Mouse (Mus musculus): ENCODE results near the gene Jph4.

Gene Jph4

GRCm38 (mm10) chr14:55094704-55095231 lies 22.0 kb downstream of the Jph4 start, which contains the start of gene Thtpa:
Gene Thtpa, plus strand, starts transcription at chr14:55094784.
- DNase-seq (ENCODE audit: low spot score): peak; percentile 69

GRCm38 (mm10) chr14:55093927-55094326 lies 22.8 kb downstream of the Jph4 start:
- DNase-seq (ENCODE audit: low spot score): peak; percentile 60

- DNase-seq (ENCODE audit: low spot score): peak; percentile 89
These were observed 24.6 kb downstream of the Jph4 start, which contains the start of gene Zfhx2 for GRCm38 (mm10) chr14:55092011-55092577. Gene Zfhx2, minus strand, starts transcription at chr14:55092324.

- DNase-seq (ENCODE audit: low spot score): no peak
These were observed 25.4 kb downstream of the Jph4 start for GRCm38 (mm10) chr14:55091209-55091865.

GRCm38 (mm10) chr14:55089199-55089947 lies 27.4 kb downstream of the Jph4 start:
- DNase-seq (ENCODE audit: low spot score): no peak

GRCm38 (mm10) chr14:55086009-55086514 lies 30.7 kb downstream of the Jph4 start:
- DNase-seq (ENCODE audit: low spot score): no peak

- DNase-seq (ENCODE audit: low spot score): no peak
These were observed 31.3 kb downstream of the Jph4 start for GRCm38 (mm10) chr14:55085324-55086008.

- no peak for DNase-seq (ENCODE audit: low spot score)
These were observed 33.3 kb downstream of the Jph4 start for GRCm38 (mm10) chr14:55083481-55083880.

GRCm38 (mm10) chr14:55081105-55081504 lies 35.6 kb downstream of the Jph4 start:
- no peak for DNase-seq (ENCODE audit: low spot score)

- DNase-seq (ENCODE audit: low spot score): peak; percentile 74
These were observed 37.3 kb downstream of the Jph4 start for GRCm38 (mm10) chr14:55079214-55079970.

- DNase-seq (ENCODE audit: low spot score): no peak
These were observed 38.3 kb downstream of the Jph4 start for GRCm38 (mm10) chr14:55078366-55078989.

GRCm38 (mm10) chr14:55077481-55078365 lies 39.0 kb downstream of the Jph4 start:
- DNase-seq (ENCODE audit: low spot score): no peak

- no peak for DNase-seq (ENCODE audit: low spot score)
These were observed 39.8 kb downstream of the Jph4 start for GRCm38 (mm10) chr14:55076956-55077355.

- DNase-seq (ENCODE audit: low spot score): no peak
These were observed 40.5 kb downstream of the Jph4 start for GRCm38 (mm10) chr14:55076224-55076623.

GRCm38 (mm10) chr14:55074416-55074815 lies 42.3 kb downstream of the Jph4 start:
- DNase-seq (ENCODE audit: low spot score): no peak

- no peak for DNase-seq (ENCODE audit: low spot score)
These were observed 45.0 kb downstream of the Jph4 start for GRCm38 (mm10) chr14:55071756-55072155.

GRCm38 (mm10) chr14:55066042-55066441 lies 50.7 kb downstream of the Jph4 start:
- no peak for DNase-seq (ENCODE audit: low spot score)

- no peak for DNase-seq (ENCODE audit: low spot score)
These were observed 51.3 kb downstream of the Jph4 start for GRCm38 (mm10) chr14:55065391-55065790.

- DNase-seq (ENCODE audit: low spot score): no peak
These were observed 52.0 kb downstream of the Jph4 start for GRCm38 (mm10) chr14:55064481-55065370.

Measured in c-Kit-positive CD71-positive TER-119-positive erythroid progenitor cells, embryonic 14.5 days (primary cell).